Mouse (Mus musculus) mouse embryonic stem cell (cell line): Measurements from ENCODE around the gene Elp6.
"Not testable (repeated sequence)": the region's sequence is repeated elsewhere in the genome, so short reads cannot be mapped to it uniquely, and the experiment has no call there.

ENCODE experiments used
- in situ Hi-C, 2 experiments: fragments of 300-500 bp; cut with MboI; formaldehyde crosslinking; loops; 1 replicate in 1 of 2; 3 replicates in 1 of 2; pipeline ENCODE4 v1.14.3; 2019 to 2020; ENCODE audit warnings: low sequenced_read_pairs in 2 of 2, low pct_unique_long_range_greater_than_20kb in 1 of 2, mixed read lengths in 1 of 2; ENCODE audit not compliant: unreplicated experiment in 1 of 2

Gene Elp6

DNA sequence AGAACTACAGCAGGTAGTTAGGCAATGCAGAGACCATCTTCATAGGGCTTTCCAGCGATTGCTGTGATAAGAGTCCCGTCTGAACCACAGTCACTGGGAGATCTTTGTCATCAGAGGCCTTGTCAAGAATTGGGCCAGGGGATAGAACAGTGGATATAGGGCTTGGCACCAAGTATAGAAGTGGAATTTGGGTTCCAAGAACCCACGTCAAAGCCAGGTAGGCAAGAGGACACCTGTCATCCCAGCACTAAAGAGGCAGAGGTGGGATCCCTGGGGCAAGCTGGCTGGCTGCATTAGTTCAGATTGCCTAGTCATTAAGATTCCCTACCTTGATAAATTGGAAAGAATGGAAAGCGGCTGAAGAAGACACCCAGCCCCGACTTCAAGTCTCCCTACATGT, 1.4 kb downstream of the Elp6 start:
- in situ Hi-C loops: no loop called here

DNA sequence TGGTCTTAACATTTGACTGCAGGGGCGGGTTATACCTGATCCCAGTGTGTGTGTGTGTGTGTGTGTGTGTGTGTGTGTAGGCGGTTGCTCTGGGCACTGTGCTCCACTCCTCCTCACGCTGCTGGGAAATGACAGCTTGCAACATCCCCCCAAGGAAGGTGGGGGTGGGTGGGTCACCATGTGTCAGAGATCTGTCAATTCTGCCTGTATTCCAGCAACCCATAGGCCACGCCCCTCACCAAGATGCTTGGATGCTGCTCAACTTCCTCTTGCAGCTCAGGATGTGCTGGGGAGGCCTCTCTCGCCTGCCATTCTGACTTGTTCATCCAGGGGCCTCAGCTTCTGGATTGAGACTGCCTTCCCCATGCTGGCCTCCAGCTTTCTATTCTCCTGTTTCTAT, 9.7 kb downstream of the Elp6 start:
- in situ Hi-C loops: no loop called here

DNA sequence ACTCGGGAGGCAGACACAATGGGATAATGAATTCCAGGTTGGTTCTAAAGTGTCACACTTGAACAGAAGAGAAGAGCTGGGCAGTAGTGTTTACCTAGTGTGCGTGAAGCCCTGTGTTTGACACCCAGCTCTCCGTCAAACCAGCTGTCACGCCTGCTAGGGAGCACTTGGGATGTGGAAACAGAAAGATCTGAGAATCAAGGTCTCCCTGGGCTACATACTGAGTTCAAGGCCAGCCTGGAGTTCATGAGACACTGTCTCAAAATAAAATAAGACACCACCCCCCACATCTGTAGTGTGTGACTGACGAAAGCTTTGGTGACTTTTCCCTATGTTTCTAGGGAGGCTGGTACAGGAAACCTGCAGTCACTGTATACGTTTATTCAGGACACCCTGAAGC, 10.4 kb downstream of the Elp6 start:
- in situ Hi-C loops: no loop called here

DNA sequence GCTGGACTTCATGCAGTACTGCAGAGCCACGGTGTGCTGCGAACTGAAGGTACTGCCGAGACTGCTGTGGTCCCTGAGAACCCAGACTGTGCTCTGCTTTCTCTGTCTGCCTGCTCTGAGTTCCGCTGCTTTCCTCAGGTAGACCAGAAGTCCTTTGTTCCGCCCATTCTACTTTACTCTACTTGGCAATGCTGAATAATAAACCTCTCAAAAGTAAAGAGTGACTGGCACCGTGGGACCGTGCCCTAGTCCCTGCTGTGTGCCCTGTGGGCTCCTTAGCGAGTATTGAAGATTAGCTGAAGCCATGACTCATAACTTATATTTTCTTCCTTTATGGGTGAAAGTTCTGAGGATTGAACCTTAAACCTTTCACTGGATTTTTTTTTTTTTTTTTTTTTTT, 10.9 kb downstream of the Elp6 start:
- in situ Hi-C loops: no loop called here

DNA sequence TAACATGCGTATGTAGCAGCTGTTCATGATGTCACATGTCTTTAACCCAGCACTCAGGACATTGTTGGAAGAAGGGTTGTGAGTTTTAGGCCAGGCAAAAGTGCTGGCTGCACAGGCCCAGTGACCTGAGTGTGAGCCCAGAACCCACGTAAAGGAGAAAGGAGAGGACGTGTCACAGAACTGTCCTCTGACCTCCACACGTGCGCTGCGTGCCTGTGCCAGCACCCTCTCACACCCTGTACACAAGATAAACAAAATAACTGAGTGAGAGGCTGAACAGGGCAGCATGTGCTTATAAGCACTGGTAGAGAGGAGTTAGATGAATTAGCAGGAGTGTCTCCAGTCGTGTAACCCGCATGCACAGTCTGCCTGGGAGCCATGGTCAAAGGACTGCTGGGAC, 11.5 kb downstream of the Elp6 start:
- in situ Hi-C loops: no loop called here

DNA sequence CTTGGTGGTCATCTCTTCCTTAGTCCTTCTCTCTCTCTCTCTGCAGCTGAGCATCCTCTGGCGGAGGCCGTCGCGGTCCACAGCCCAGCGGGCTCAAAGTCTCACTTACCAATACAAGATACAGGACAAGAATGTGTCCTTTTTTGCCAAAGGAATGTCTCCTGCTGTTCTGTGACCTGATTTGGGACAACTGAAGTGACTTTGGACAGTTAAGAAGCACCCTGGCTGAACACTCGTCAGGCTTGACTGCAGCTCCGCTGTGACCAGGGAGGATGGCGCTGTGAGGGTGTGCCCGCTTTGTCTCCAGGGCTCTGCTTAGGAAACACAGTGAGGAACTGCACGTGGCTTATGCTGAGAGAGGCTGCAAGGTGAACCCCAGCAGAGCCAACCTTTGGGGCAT, 15.8 kb downstream of the Elp6 start:
- in situ Hi-C loops: no loop called here

DNA sequence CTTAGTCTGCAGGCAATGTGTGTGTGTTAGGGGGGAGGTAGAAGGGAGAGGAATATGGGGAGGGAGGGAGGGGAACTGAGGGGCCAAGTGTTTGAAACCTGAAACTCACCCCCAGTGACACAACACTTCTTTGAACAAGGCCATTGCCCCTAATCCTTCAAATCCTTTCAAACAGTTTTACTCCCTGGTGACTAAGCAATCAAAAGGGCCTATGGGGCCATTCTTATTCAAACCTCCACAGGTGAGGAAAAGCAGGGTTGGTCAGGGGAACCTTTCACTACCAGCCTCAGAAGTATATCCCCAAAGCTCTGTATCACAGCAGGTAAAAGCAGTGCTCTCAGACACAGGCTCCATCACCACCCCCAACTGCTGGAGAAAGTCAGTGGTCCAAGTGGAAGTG, 18.0 kb downstream of the Elp6 start:
- in situ Hi-C loops: no loop called here

DNA sequence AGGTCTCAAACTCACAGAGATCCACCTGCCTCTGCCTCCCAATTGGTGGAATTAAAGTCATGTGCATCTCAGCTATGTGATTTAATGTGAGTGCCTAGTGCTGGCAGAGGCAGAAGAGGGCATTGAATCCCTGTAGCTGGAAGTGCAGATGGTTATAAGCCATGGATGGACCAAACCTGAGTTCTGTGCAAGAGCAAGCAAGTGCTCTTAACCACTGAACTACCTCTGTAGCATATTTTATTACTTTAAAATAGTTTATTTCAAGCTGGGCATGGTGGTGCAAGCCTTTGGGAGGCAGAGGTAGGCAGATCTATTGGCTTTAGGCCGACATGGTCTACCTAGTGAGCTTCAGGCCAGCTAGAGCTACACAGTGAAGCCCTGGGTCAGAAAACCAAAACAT, 19.2 kb downstream of the Elp6 start:
- in situ Hi-C loops: no loop called here

DNA sequence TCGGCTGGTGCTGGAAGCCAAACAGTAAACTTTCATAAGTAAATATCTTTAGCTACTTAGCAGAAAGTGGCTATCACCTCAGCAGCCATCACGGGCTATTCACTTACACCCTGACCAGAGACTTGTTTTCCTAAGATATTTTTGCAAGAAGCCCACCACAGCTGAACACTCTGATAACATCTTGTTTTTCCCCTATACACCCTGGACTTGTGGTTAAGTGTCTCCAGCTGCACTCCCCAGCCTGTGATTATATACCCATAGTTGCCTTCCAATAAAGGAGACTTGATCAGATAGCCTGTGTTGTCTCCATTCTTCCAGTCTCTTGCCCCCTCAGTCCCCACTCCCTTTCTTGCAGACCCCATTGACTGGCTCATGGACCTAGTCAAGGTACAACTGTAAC, 23.2 kb downstream of the Elp6 start:
- in situ Hi-C loops: no loop called here

DNA sequence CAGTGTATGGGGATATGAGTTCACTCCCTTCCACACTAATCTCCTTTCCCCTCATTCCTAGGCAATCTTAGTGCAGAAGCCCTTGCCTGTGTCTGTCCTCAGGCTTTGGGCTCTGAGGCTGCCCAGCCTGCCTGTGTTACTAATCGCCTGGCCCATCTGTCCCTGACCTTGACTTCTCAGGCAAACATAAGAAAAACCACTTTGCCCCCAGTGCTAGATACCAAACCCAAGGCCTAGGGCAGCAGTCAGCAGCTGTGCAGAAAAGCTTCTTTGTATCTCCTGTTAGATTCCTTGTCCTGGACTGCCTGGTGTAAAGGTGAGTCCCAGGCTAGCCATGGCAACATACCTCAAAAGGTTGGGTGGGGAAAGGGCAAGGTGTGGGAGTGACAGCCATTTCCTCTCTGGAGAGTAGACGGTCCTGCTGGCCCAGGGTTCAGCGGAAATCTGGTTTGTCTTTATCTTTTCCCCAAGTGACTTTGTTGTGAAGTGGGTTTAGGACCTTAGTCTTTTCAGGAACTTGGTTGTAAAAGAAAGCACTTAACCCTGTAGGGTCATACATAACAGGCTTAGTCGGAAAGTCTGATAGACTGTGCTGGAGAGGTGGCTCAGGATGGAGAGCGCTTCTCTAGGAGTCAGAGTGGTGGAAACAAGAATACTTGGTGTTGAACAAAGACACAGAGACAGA, 24.1 kb downstream of the Elp6 start:
- in situ Hi-C loops: no loop called here

DNA sequence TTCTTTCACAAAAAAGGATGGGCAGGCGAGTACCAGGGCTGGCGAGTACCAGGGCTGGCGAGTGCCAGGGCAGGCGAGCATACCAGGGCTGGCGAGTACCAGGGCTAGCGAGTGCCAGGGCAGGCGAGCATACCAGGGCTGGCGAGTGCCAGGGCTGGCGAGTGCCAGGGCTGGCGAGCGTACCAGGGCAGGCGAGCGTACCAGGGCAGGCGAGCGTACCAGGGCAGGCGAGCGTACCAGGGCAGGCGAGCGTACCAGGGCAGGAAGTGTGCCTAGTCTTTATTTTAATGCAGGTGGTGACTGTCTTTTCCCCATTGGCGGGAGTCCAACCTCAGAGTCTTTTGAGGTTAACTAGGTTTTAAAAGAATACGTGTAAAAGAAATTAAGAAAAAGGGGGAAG, 24.7 kb downstream of the Elp6 start:
- in situ Hi-C loops: no loop called here

DNA sequence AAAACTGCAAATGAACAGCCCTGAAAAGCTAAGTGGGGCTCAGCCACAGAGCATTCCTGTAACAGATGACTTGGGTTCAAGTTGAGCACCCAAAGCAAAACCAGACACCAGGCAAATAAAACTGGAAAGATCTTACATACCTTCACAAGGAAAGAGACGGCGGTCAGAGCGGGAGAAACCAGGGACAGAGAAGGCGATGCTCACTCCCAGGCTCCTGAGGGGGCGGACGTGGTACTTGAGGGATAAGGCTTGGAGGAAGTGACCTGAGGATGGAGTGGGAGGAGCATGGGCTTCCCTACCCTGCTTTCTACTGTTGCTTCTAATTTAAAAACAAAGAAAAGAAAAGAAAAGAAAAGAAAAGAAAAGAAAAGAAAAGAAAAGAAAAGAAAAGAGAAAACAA, 25.4 kb downstream of the Elp6 start:
- in situ Hi-C loops: no loop called here

DNA sequence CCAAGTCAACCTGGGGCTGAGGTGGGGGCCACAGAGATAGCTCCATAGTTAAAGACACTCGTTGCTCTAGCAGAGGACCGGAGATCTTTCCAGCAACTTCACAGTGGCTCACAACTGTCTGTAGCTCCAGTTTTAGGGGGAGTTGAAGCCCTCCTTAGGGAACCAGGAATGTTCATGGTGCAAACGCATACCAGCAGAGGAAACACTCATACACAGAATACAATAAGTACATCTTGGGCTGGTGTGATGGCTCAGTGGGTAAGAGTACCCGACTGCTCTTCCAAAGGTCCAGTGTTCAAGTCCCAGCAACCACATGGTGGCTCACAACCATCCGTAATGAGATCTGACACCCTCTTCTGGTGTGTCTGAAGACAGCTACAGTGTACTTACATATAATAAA, 25.9 kb downstream of the Elp6 start:
- in situ Hi-C loops: not testable (repeated sequence)

DNA sequence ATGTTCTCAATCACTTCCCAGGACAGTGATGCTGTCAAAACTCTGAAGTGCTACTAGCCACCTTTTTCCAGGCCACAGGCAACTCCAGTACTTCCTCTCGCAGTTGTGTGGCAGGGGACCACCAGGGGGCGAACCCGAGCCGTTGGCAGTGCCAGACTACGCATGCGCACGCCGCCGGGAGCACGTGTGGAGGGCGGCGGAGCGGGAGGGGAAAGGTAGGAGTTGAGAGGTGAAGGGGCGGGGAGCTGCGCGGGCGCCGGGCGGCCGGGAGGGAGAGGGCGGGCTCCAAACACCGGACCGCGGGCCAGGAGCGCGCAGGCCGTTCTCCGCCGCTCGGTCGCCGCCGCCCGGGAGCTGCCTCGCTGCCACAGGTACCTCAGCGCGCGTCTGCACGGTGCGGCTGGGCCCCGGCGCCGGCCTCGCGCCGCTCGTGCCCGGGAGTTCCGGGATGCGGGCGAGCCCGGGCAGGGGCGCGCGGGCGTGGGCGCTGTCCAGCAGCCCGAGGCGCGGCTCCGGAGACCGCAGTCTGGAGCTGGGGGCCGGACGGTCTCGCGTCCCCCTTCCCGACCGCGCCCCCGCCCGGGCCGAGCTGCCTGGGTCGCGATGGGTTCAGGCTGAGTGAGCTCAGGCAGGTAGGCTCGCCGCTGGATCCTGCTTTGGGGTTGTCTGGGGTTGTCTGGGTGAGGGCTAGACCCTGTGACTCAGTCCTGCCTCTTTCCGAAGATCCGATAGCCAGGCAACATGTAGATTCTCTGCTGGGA, 28.3 kb downstream of the Elp6 start, which contains the start of gene Scap:
Scap (plus strand) TSS at position 154 of the 761 bp plus-strand sequence.
- in situ Hi-C loops: no loop called here

DNA sequence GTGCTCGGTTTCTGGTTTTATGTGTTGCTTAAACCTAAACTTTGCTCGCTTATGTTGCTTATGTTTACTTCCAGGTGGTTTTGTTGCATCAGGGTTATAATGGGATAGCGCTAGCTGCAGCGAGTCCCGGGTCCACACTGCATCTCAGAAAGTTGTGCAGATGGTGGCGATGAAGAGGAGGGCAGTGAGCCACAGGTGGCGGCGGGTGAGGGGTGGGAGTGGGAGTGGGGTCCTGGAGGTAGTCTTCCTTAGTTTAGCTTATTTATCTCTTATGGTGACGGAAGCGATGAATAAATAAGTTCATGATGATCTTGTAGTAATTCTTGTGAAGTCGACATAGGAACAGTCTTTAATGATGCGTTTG, 28.9 kb downstream of the Elp6 start:
- in situ Hi-C loops: no loop called here

DNA sequence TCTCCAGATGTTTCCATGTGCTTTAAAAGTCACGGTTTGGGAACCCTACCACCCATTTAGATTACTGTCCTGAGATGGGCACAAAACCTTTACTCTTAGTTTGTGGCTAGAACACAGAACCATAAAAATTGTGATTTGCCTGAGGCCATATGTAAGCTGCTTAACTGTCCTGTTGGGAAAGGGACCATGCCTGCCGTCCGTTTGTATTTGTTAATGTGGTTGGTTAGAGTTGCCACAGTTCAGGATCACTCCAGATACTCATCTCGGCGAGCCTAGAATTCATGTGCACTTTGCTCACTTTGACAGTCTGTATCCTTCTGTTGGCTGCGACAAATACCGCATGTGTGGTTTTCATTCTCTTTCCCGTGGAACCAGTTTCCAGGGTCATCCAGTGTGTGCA, 29.9 kb downstream of the Elp6 start:
- in situ Hi-C loops: no loop called here

DNA sequence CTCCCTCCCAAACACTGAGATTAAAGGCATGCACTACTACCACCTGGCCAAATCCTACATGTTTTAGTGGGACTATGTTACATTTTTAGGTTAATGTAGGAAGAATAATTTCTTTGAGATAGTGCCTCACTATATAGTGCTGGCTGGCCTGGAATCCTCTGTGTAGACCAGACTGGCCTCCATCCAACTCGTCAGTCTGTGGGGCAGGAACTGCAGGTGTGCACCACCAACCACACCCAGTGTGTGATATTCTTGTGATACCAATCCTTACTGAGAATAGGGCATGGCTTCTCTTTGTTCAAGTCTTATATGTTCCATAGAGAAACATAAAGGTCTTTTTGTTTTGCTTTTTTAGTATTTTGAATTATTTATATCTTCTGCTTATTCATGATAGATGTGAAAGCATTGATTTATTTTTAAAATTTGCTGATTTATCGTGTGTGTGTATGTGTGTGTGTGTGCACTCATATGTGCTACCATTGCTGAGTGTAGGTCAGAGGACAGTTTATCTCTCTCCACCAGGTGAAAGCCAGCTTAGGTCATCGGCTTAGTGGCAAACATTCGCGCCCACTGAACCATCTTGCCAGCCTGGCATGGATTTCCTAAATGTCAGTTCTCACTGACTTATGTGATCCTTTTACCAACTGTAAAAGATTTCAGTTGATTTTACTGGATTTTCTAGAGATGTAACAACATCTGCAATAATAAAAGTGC, 35.2 kb downstream of the Elp6 start:
- in situ Hi-C loops: no loop called here

DNA sequence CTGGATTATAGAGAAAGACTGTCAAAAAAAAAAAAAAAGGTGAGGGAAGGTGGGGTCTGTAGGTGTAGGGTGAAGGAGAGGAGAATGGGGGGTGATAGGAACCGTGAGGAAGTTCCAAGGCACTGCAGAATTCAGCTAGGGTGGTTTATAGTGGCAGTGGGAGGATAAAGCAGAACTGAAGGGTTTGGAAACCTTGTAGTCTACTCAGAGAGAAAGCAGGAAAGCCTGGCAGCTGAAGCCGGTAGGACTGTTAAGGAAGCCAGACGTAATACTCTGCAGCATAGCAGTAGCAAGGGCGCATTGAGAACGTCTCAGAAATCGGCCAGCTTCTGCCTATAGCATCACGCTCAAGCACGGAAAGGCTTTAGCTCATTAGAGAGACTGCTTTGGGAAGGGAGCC, 37.0 kb downstream of the Elp6 start:
- in situ Hi-C loops: no loop called here

DNA sequence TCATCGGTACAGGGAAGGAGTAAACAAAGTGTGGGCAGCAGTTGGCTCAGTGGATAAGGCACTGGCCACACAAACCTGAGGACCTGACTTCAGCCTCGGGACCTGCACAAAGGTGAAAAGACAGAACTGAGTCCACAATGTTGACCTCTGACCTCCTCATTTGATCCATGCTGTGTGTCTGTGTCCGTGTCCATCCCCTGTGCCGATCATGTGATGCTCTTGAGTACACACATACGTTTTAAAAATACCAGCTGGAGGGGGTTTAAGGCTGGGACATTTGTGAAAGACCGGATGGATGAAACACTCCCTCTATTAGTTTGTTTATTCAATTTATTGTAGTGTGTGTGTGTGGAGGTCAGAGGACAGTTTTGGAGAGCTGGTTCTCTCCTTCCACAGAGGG, 38.8 kb downstream of the Elp6 start:
- in situ Hi-C loops: no loop called here
